Mouse (Mus musculus) MEL (cell line): ENCODE measurements around the gene Entpd7.

ENCODE experiments used
- CHD1 ChIP-seq: IDR thresholded peaks from 2 replicates; pipeline ENCODE4 v1.6.1; 2012; ENCODE audit warnings: low read depth, mild to moderate bottlenecking, inconsistent platforms, low read length, improper control_type of control experiment
- CHD2 ChIP-seq: IDR thresholded peaks from 2 replicates; pipeline ENCODE4 v1.6.1; 2011; ENCODE audit warnings: low read length, improper control_type of control experiment
- CTCF ChIP-seq, 3 experiments: IDR thresholded peaks in 2 of 3; conservative IDR thresholded peaks in 1 of 3; 2 replicates each; pipeline ENCODE4 v1.5.1; 2011 to 2012; ENCODE audit warnings: low read length in 3 of 3, low read depth in 2 of 3, mild to moderate bottlenecking in 2 of 3, improper control_type of control experiment in 1 of 3, inconsistent platforms in 1 of 3, mixed read lengths in 1 of 3, moderate library complexity in 1 of 3; ENCODE audit not compliant: control insufficient read depth in 1 of 3, insufficient read depth in 1 of 3, poor library complexity in 1 of 3, severe bottlenecking in 1 of 3
- E2F4 ChIP-seq: IDR thresholded peaks from 2 replicates; pipeline ENCODE4 v1.6.1; 2011; ENCODE audit warnings: low read depth, low read length, improper control_type of control experiment, borderline replicate concordance
- EP300 ChIP-seq, 2 experiments: IDR thresholded peaks; 2 replicates each; pipeline ENCODE4 v1.6.1; 2011; ENCODE audit warnings: improper control_type of control experiment in 2 of 2, low read length in 2 of 2, low read depth in 1 of 2, mild to moderate bottlenecking in 1 of 2
- GATA1 ChIP-seq: IDR thresholded peaks from 2 replicates; pipeline ENCODE4 v1.6.1; 2011; ENCODE audit warnings: low read depth, low read length, improper control_type of control experiment
- HCFC1 ChIP-seq: IDR thresholded peaks from 2 replicates; pipeline ENCODE4 v1.6.1; 2012; ENCODE audit warnings: low read depth, mild to moderate bottlenecking, inconsistent platforms, low read length, improper control_type of control experiment, moderate library complexity
- KAT2A ChIP-seq: conservative IDR thresholded peaks from 2 replicates; pipeline ENCODE4 v1.6.1; 2012; ENCODE audit warnings: low read depth, low read length, improper control_type of control experiment, inconsistent platforms
- MEF2A ChIP-seq: IDR thresholded peaks from 2 replicates; pipeline ENCODE4 v1.6.1; 2014; ENCODE audit warnings: low read depth, mild to moderate bottlenecking, inconsistent platforms, low read length, improper control_type of control experiment; ENCODE audit not compliant: poor library complexity, insufficient replicate concordance, severe bottlenecking; ENCODE audit errors: extremely low read depth
- MYC ChIP-seq: IDR thresholded peaks from 2 replicates; pipeline ENCODE4 v1.6.1; 2011; ENCODE audit warnings: low read depth, mild to moderate bottlenecking, low read length, improper control_type of control experiment, moderate library complexity
- POLR2A ChIP-seq, 2 experiments: IDR thresholded peaks; 2 replicates each; pipeline ENCODE4 v1.6.1; 2011 to 2012; ENCODE audit warnings: low read length in 2 of 2, mild to moderate bottlenecking in 2 of 2, control low read depth in 1 of 2, improper control_type of control experiment in 1 of 2, low read depth in 1 of 2, moderate library complexity in 1 of 2; ENCODE audit not compliant: control insufficient read depth in 1 of 2, insufficient read depth in 1 of 2, poor library complexity in 1 of 2
- USF1 ChIP-seq: IDR thresholded peaks from 2 replicates; pipeline ENCODE4 v1.6.1; 2014; ENCODE audit warnings: low read depth, mild to moderate bottlenecking, inconsistent platforms, low read length, improper control_type of control experiment, moderate library complexity

DNA sequence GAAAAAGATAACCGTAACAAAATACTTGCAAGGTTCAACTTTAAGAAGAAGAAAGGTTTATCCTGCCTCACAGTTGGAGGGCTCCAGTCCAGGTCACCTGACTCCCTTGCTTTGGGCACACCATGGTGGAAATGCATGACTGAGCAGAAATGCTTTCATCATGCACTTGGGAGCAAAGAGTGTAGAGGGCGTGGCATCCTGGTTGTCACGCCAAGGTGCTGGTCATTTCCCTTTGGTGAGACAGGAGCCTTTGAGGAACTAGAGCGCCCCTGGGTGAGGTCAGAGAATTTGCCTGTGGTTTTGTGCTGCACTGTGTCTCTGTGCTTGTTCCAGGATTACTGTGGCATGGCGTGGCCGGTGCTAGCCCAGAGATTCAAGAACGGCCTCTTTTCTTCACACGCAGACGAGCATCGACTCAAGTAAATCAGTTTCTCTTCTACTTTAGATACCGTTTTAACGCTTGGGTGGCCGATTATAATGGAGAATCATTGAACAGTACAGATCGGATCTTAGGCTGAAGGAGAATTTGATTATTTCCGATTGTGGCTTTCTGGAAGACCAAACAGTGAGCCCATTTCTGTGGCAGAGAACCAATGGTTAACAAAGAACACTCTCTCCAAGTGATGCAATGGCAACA, 37.2 kb downstream of the Entpd7 start:
- no peak for TF ChIP-seq USF1
- TF ChIP-seq MEF2A: no peak
- no peak for TF ChIP-seq POLR2A (IDR thresholded peaks at IDR 0.05; ENCODE audit: control insufficient read depth in 1 of 2, insufficient read depth in 1 of 2, low read depth in 1 of 2, low read length in 2 of 2, poor library complexity in 1 of 2)
- no peak for TF ChIP-seq MYC
- TF ChIP-seq GATA1: no peak
- no peak for TF ChIP-seq HCFC1
- no peak for TF ChIP-seq CHD2
- no peak for TF ChIP-seq EP300 (IDR thresholded peaks at IDR 0.05; ENCODE audit: low read depth in 1 of 2, low read length in 2 of 2)
- TF ChIP-seq E2F4: no peak
- no peak for TF ChIP-seq KAT2A
- TF ChIP-seq CHD1: no peak
- TF ChIP-seq CTCF (IDR thresholded peaks at IDR 0.05 in 2 of 3, conservative IDR thresholded peaks at IDR 0.05 in 1 of 3; ENCODE audit: control insufficient read depth in 1 of 3, insufficient read depth in 1 of 3, low read depth in 2 of 3, low read length in 3 of 3, poor library complexity in 1 of 3, severe bottlenecking in 1 of 3): no peak
